Comparison of ENCODE assay signal across 15 mouse cellular contexts in genomic region chr7:77928479-77929467, GRCm38 (mm10).
DNase-seq lines count a peak whose midpoint lies in the region; ATAC-seq and TF ChIP-seq lines count a peak whose summit lies in the region.
"Had no signal": no experiment of that assay in that cellular context is flagged by ENCODE, and none has a peak within 500 bp of the region (broad histone marks: within the 10 kb centered on the region; RNA-seq: fewer than 3 reads in every experiment).

No protein-coding gene starts in this region.

- no peaks in the 10 kb centered on the region for H3K36me3 ChIP-seq in lung, embryonic 16.5 days (ENCODE audit: control insufficient read depth, insufficient read depth, low read length)
- no peaks in the 10 kb centered on the region for H3K36me3 ChIP-seq in lung, postnatal 0 days (ENCODE audit: insufficient read depth, low read length)
- H3K36me3 ChIP-seq in kidney, postnatal 0 days (ENCODE audit: insufficient read depth, low read length): no peaks in the 10 kb centered on the region
- no peaks in the 10 kb centered on the region for H3K36me3 ChIP-seq in midbrain, embryonic 15.5 days (replicated peaks)
- no peaks in the 10 kb centered on the region for H3K36me3 ChIP-seq in intestine, postnatal 0 days (ENCODE audit: control insufficient read depth, insufficient read depth)
- H3K36me3 ChIP-seq: heart, embryonic 13.5 days; limb, embryonic 10.5 days had no signal

- WGBS in lung, embryonic 16.5 days: 54% methylated on average over 4 of the region's 4 CpGs
- 51% methylated on average over 4 of the region's 4 CpGs for WGBS in lung, postnatal 0 days
- 63% methylated on average over 4 of the region's 4 CpGs for WGBS in kidney, postnatal 0 days
- 69% methylated on average over 4 of the region's 4 CpGs for WGBS in midbrain, embryonic 15.5 days
- 69% methylated on average over 4 of the region's 4 CpGs for WGBS in intestine, postnatal 0 days

- no peak overlapping the region for H3K4me2 ChIP-seq in lung, embryonic 16.5 days (ENCODE audit: low read depth, low read length)
- H3K4me2 ChIP-seq in lung, postnatal 0 days (replicated peaks; ENCODE audit: low read depth, low read length): no peak overlapping the region
- no peak overlapping the region for H3K4me2 ChIP-seq in kidney, postnatal 0 days (ENCODE audit: low read length)
- no peak overlapping the region for H3K4me2 ChIP-seq in midbrain, embryonic 15.5 days
- H3K4me2 ChIP-seq in intestine, postnatal 0 days (replicated peaks; ENCODE audit: low read depth): no peak overlapping the region
- H3K4me2 ChIP-seq: heart, embryonic 13.5 days had no signal

- no peaks in the 10 kb centered on the region for H3K27me3 ChIP-seq in lung, embryonic 16.5 days (ENCODE audit: control insufficient read depth, insufficient read depth, low read depth, low read length)
- H3K27me3 ChIP-seq in lung, postnatal 0 days (replicated peaks; ENCODE audit: insufficient read depth, low read length): no peaks in the 10 kb centered on the region
- no peaks in the 10 kb centered on the region for H3K27me3 ChIP-seq in kidney, postnatal 0 days (ENCODE audit: insufficient read depth, low read length)
- H3K27me3 ChIP-seq in midbrain, embryonic 15.5 days (replicated peaks): no peaks in the 10 kb centered on the region
- no peaks in the 10 kb centered on the region for H3K27me3 ChIP-seq in intestine, postnatal 0 days (replicated peaks; ENCODE audit: control insufficient read depth, insufficient read depth, low read length)
- H3K27me3 ChIP-seq: heart, embryonic 13.5 days had no signal

- TF ChIP-seq EP300 in lung, postnatal 0 days (IDR thresholded peaks at IDR 0.05): no peak

- peak; percentile 23; the same call in 1 of the 2 replicates for ATAC-seq in lung, embryonic 16.5 days (ENCODE audit: low read depth)
- ATAC-seq in lung, postnatal 0 days: no peak
- peak; percentile 63; the same call in 1 of the 2 replicates for ATAC-seq in kidney, postnatal 0 days (replicated peaks; ENCODE audit: low FRiP score, low read depth)
- ATAC-seq in midbrain, embryonic 15.5 days (replicated peaks): peak; percentile 52
- no peak for ATAC-seq in intestine, postnatal 0 days

- no peaks in the 10 kb centered on the region for H3K4me1 ChIP-seq in lung, embryonic 16.5 days (replicated peaks; ENCODE audit: control insufficient read depth, insufficient read depth, low read length)
- no peaks in the 10 kb centered on the region for H3K4me1 ChIP-seq in lung, postnatal 0 days (ENCODE audit: insufficient read depth, low read depth, low read length)
- H3K4me1 ChIP-seq in kidney, postnatal 0 days (replicated peaks; ENCODE audit: insufficient read depth, low read length): no peaks in the 10 kb centered on the region
- H3K4me1 ChIP-seq in midbrain, embryonic 15.5 days: peaks cover 6% of the 10 kb centered on the region; the same call in 1 of the 2 replicates
- H3K4me1 ChIP-seq in intestine, postnatal 0 days (replicated peaks; ENCODE audit: control insufficient read depth, insufficient read depth, low read length): no peaks in the 10 kb centered on the region
- H3K4me1 ChIP-seq: heart, embryonic 13.5 days; limb, embryonic 10.5 days had no signal

- peak; percentile 7 for DNase-seq in embryo, embryonic 10.5 days (ENCODE audit: low spot score)
- no peak for DNase-seq in embryo, embryonic 9.5 days (ENCODE audit: extremely low spot score)
- no peak for DNase-seq in lung, postnatal 0 days (ENCODE audit: low spot score)
- peak; percentile 23 for DNase-seq in kidney, postnatal 0 days (ENCODE audit: low spot score)
- no peak for DNase-seq in heart, adult 8-10 months (ENCODE audit: low spot score)
- DNase-seq: adrenal gland, postnatal 14 days; gastrocnemius, postnatal 10 days; layer of hippocampus, adult 9-11 months; right cerebral cortex, adult 18-20 months had no signal

- H3K9ac ChIP-seq in lung, embryonic 16.5 days (ENCODE audit: low read length): no peak overlapping the region
- H3K9ac ChIP-seq in lung, postnatal 0 days (replicated peaks; ENCODE audit: low read depth): no peak overlapping the region
- H3K9ac ChIP-seq in kidney, postnatal 0 days (ENCODE audit: low read depth, low read length): no peak overlapping the region
- no peak overlapping the region for H3K9ac ChIP-seq in midbrain, embryonic 15.5 days
- no peak overlapping the region for H3K9ac ChIP-seq in intestine, postnatal 0 days (ENCODE audit: low read depth, low read length)
- H3K9ac ChIP-seq: heart, embryonic 13.5 days had no signal

- H3K9me3 ChIP-seq in lung, embryonic 16.5 days (ENCODE audit: control insufficient read depth, low read length): no peaks in the 10 kb centered on the region
- H3K9me3 ChIP-seq in lung, postnatal 0 days (ENCODE audit: low read length): no peaks in the 10 kb centered on the region
- H3K9me3 ChIP-seq in kidney, postnatal 0 days (replicated peaks; ENCODE audit: low read length): no peaks in the 10 kb centered on the region
- H3K9me3 ChIP-seq in midbrain, embryonic 15.5 days: no peaks in the 10 kb centered on the region
- H3K9me3 ChIP-seq in intestine, postnatal 0 days (ENCODE audit: control insufficient read depth): no peaks in the 10 kb centered on the region
- H3K9me3 ChIP-seq: heart, embryonic 13.5 days; limb, embryonic 10.5 days had no signal

- H3K27ac ChIP-seq in lung, embryonic 16.5 days (ENCODE audit: low read length): no peak overlapping the region
- H3K27ac ChIP-seq in lung, postnatal 0 days (ENCODE audit: low read length): no peak overlapping the region
- H3K27ac ChIP-seq in kidney, postnatal 0 days: no peak overlapping the region
- H3K27ac ChIP-seq in midbrain, embryonic 15.5 days: no peak overlapping the region
- H3K27ac ChIP-seq in intestine, postnatal 0 days (ENCODE audit: low read depth, low read length): no peak overlapping the region
- H3K27ac ChIP-seq: heart, embryonic 13.5 days; limb, embryonic 10.5 days had no signal

- H3K4me3 ChIP-seq in lung, embryonic 16.5 days (ENCODE audit: low read length): no peak overlapping the region
- no peak overlapping the region for H3K4me3 ChIP-seq in lung, postnatal 0 days (ENCODE audit: low read depth, low read length)
- H3K4me3 ChIP-seq in kidney, postnatal 0 days (replicated peaks; ENCODE audit: low read depth, low read length): no peak overlapping the region
- no peak overlapping the region for H3K4me3 ChIP-seq in midbrain, embryonic 15.5 days
- no peak overlapping the region for H3K4me3 ChIP-seq in intestine, postnatal 0 days (ENCODE audit: low read depth, low read length)
- H3K4me3 ChIP-seq: erythroblast, embryonic 14.5 days; heart, embryonic 13.5 days; limb, embryonic 10.5 days had no signal

- TF ChIP-seq CTCF in lung, postnatal 0 days (IDR thresholded peaks at IDR 0.05): no peak
- no peak for TF ChIP-seq CTCF in kidney, postnatal 0 days (IDR thresholded peaks at IDR 0.05; ENCODE audit: low read depth)
- no peak for TF ChIP-seq CTCF in intestine, postnatal 0 days (IDR thresholded peaks at IDR 0.05; ENCODE audit: low read depth)

Comparison
In these comparisons a context has a peak if more than half of its experiments do, and no peak if none do; other contexts are left out.
1. DNase-seq: peak in embryo, embryonic 10.5 days (single experiment) and kidney, postnatal 0 days (single experiment); none in embryo, embryonic 9.5 days (single experiment), lung, postnatal 0 days (single experiment) and heart, adult 8-10 months (single experiment).
2. ATAC-seq: peak in lung, embryonic 16.5 days (single experiment), kidney, postnatal 0 days (single experiment) and midbrain, embryonic 15.5 days (single experiment); none in lung, postnatal 0 days (single experiment) and intestine, postnatal 0 days (single experiment).